Mouse (Mus musculus): ENCODE measurements at regions not wholly inside any gene's neighbourhood (a gene's known extent, or its start where the extent isn't known, plus 50 kb on each side); places are given as distances from the start of the nearest gene placed in this dataset.

- no peak for TF ChIP-seq CTCF (IDR thresholded peaks at IDR 0.05; ENCODE audit: low read depth)
- no peak for TF ChIP-seq EP300 (optimal IDR thresholded peaks at IDR 0.05)
Observed at GRCm38 (mm10) chr13:5551131-5551530, 310.2 kb upstream of the Klf6 start.

Measured in stomach, postnatal 0 days (tissue).